Mouse (Mus musculus): ENCODE data around the gene Trh.

Trh gene

GRCm38 (mm10) chr6:92222021-92222420 is 22.4 kb downstream of the Trh start:
- no peak for DNase-seq

GRCm38 (mm10) chr6:92221604-92222003 is 22.8 kb downstream of the Trh start:
- no peak for DNase-seq

GRCm38 (mm10) chr6:92219445-92219844 is 25.0 kb downstream of the Trh start:
- DNase-seq, result no peak

- DNase-seq, result peak; percentile 90
Observed at GRCm38 (mm10) chr6:92214773-92215449, 29.5 kb downstream of the Trh start, which contains the start of gene Rbsn. Gene Rbsn, minus strand, starts transcription at chr6:92214925.

GRCm38 (mm10) chr6:92214055-92214772 is 30.2 kb downstream of the Trh start:
- no peak for DNase-seq

- DNase-seq, result no peak
Observed at GRCm38 (mm10) chr6:92199414-92199813, 45.0 kb downstream of the Trh start.

Data from cerebellum, adult 9-10 months (tissue).